Mouse (Mus musculus) megakaryocyte progenitor cell, adult 5-6 weeks (primary cell): ENCODE measurements at regions not wholly inside any gene's neighbourhood (a gene's known extent, or its start where the extent isn't known, plus 50 kb on each side); places are given as distances from the start of the nearest gene placed in this dataset.

Experiments used
- ATAC-seq: replicated peaks from 2 replicates; pipeline ENCODE4 v1.8.0; 2016; ENCODE audit warnings: mild to moderate bottlenecking, moderate TSS enrichment, inconsistent platforms; ENCODE audit not compliant: poor library complexity

DNA sequence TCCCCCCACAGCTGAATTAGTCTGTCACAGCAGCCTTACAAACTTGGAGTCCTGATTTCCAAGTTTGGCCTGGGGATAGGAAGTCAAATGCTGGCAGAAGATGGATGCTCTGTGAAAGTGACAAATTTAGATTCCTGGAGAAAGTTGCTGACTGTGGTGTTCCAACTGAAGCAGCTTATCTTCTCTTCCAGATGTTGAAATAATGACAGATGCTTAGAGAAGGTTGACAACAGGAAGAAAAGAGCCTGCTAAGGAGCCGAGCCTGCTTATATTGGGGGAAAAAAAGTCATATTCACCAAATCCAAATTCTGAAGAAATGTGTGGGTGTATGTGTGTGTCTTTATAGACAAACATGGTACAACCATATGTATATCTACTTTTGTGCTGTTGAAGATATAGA lies 1380.4 kb upstream of the Cdh8 start:
- no peak for ATAC-seq

DNA sequence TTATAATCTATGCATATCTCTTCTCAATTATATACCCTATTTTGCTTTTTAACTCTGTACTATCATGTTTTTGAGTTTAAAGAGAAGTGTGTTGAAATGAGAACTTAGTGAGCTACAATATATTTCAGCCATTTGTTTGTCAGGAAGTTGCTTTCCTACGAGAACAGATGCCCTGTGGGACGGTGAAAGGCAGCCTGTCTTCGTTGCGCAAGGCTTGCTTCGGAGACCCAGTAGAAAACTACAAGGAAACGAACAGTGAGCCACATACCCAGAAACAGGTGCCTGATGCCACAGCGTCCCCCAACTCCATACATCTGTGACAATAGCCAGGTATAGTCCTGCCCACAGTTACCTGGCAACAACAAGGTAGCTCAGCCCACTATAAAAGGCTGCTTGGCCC lies 1377.7 kb upstream of the Cdh8 start:
- ATAC-seq = no peak

- ATAC-seq = no peak
Measured at GRCm38 (mm10) chr8:100790592-100791141, 1374.4 kb upstream of the Cdh8 start.

DNA sequence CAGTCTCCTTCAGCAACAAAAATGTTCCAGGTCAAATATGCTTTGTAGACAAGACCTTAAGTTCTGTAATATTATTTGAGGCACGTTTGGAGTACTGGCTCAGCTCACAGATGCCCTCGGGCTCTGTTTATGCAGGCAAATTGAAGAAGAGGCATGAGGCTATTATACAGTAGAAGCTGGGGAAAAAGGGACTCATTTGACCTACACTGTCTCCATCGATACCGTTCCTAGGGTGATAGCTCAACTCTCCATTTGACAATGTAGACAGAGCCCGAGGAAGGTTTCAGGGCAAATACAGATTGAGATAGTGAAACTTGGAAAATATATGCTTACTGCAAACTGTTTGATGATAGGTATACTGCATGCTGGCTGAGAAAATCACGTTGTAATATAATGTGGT lies 1371.9 kb upstream of the Cdh8 start:
- no peak for ATAC-seq

GRCm38 (mm10) chr8:100772742-100773370 lies 1356.6 kb upstream of the Cdh8 start:
- peak; percentile 64 for ATAC-seq

GRCm38 (mm10) chr8:100769617-100770016 lies 1353.3 kb upstream of the Cdh8 start:
- no peak for ATAC-seq

- no peak for ATAC-seq
Measured at GRCm38 (mm10) chr8:100733927-100734326, 1317.7 kb upstream of the Cdh8 start.

GRCm38 (mm10) chr8:100702365-100702764 lies 1286.1 kb upstream of the Cdh8 start:
- ATAC-seq = no peak

DNA sequence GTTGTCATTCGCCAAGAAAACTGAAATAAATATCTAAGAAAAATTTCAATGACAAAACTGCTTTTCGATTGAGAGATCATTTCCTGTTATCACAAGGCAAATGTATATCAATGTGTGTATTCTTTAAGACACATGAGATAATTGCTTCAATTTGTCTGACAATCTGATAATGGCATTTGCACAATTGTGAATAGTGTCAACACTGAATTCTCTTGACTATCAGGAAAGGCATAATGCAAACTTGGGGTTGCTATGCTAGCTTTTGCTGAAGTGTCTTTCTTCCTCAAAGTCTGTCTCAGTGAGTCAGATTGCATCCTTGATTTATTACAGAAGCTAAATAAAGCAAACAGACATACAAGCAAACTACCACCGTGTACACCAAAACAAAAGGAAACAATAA lies 1278.8 kb upstream of the Cdh8 start:
- ATAC-seq = no peak

- ATAC-seq = no peak
Measured at GRCm38 (mm10) chr8:100678580-100678979, 1262.3 kb upstream of the Cdh8 start.
